Mouse (Mus musculus) layer of hippocampus, adult 8-10 months (tissue): ENCODE data around the gene Gm14548. TPM values are rescaled to one million over a fixed set of nuclear protein-coding genes. Genes with fewer than 3 reads are reported as not detected.
"Not testable (repeated sequence)": the region's sequence is repeated elsewhere in the genome, so short reads cannot be mapped to it uniquely, and the experiment has no call there.

Experiments
- DNase-seq, 2 experiments: peaks; one replicate each; pipeline ENCODE4 v3.0.0; 2022; ENCODE audit warnings: low spot score in 2 of 2
- total RNA-seq, 4 experiments: library from RNA; stranded (reverse); gene quantifications; 2 replicates each; pipeline ENCODE4 v1.2.4; 2022

The Gm14548 gene
- not detected for total RNA-seq

GRCm38 (mm10) chr7:3898036-3898590, at the start of gene Gm14548:
Gene Gm14548, minus strand, starts transcription at chr7:3898120.
- not testable (repeated sequence) for DNase-seq

GRCm38 (mm10) chr7:3946117-3946516, 48.2 kb upstream of the Gm14548 start:
- DNase-seq = no peak

GRCm38 (mm10) chr7:3940915-3941314, 43.0 kb upstream of the Gm14548 start:
- DNase-seq = no peak

GRCm38 (mm10) chr7:3939866-3940525, 42.1 kb upstream of the Gm14548 start:
- DNase-seq = no peak

GRCm38 (mm10) chr7:3935473-3935872, 37.6 kb upstream of the Gm14548 start:
- DNase-seq = not testable (repeated sequence)

- DNase-seq = not testable (repeated sequence)
Measured at GRCm38 (mm10) chr7:3915387-3915786, 17.5 kb upstream of the Gm14548 start, which contains the start of gene Lilra6. Gene Lilra6, minus strand, starts transcription at chr7:3915503.

- no peak for DNase-seq
Measured at GRCm38 (mm10) chr7:3903704-3904103, 5.8 kb upstream of the Gm14548 start.

GRCm38 (mm10) chr7:3875032-3875431, 22.9 kb downstream of the Gm14548 start:
- not testable (repeated sequence) for DNase-seq

- not testable (repeated sequence) for DNase-seq
Measured at GRCm38 (mm10) chr7:3844951-3845350, 53.0 kb downstream of the Gm14548 start, which contains the start of gene Pira2. Gene Pira2, minus strand, starts transcription at chr7:3845051.

GRCm38 (mm10) chr7:3837854-3838253, 60.1 kb downstream of the Gm14548 start:
- not testable (repeated sequence) for DNase-seq

Other genes starting within 250 kb of the Gm14548 start
- gene Leng1, start 232.3 kb downstream of the Gm14548 start, total RNA-seq = 1 to 10 TPM; 4.4 to 6.8 (median 5.5) TPM
- 10 to 100 TPM in 2 of 4 experiments, 1 to 10 TPM in 2; 6.2 to 12.1 (median 8.8) TPM for gene Tmc4, start 220.6 kb downstream of the Gm14548 start, total RNA-seq
- 10 to 100 TPM; 81.0 to 88.0 (median 82.8) TPM for gene Tsen34, start 205.3 kb downstream of the Gm14548 start, total RNA-seq
- 100 to 1,000 TPM; 171 to 178 (median 173) TPM for gene Mboat7, start 204.6 kb downstream of the Gm14548 start, total RNA-seq
- 100 to 1,000 TPM; 307 to 490 (median 402) TPM for gene Rps9, start 194.1 kb downstream of the Gm14548 start, total RNA-seq
- gene Pirb, start 177.7 kb downstream of the Gm14548 start, total RNA-seq = under 1 TPM in 3 of 4 experiments, not detected in 1; 0.14 to 0.54 (median 0.52) TPM
- gene Gm15448, start 72.4 kb downstream of the Gm14548 start, total RNA-seq = not detected
- under 1 TPM in 1 of 4 experiments, not detected in 3; 0.23 TPM for gene Pira2, start 53.1 kb downstream of the Gm14548 start, total RNA-seq
- not detected for gene Lilra6, start 17.4 kb upstream of the Gm14548 start, total RNA-seq
- 10 to 100 TPM in 2 of 4 experiments, 1 to 10 TPM in 2; 6.6 to 31.0 (median 18.0) TPM for gene Lair1, start 165.1 kb upstream of the Gm14548 start, total RNA-seq
- gene Ttyh1, start 221.3 kb upstream of the Gm14548 start, total RNA-seq = 100 to 1,000 TPM; 459 to 552 (median 528) TPM
- gene Leng8, start 238.9 kb upstream of the Gm14548 start, total RNA-seq = 100 to 1,000 TPM; 173 to 209 (median 190) TPM